Mouse (Mus musculus) adipose tissue, adult 10 weeks (tissue): Measurements from ENCODE around the gene 2300009A05Rik. TPM values are rescaled to one million over a fixed set of nuclear protein-coding genes. Genes with fewer than 3 reads are reported as not detected.

ENCODE experiments used
- polyA plus RNA-seq: library from polyadenylated mRNA; stranded (reverse); fragments of 350-450 nt; fragmentation: Illumina TruSeq; extraction: RNeasy Lipid Tissue Mini Kit (QIAGEN cat#74804); gene quantifications from one replicate; pipeline ENCODE4 v1.2.3, GENCODE M21; 2014; ENCODE audit warnings: low read depth, low replicate concordance

The 2300009A05Rik gene
- polyA plus RNA-seq, result 30.1 TPM

GRCm38 (mm10) chr9:63398611-63399462 lies at the start of gene 2300009A05Rik:
TSS of gene 2300009A05Rik (minus strand) at chr9:63399246.

GRCm38 (mm10) chr9:63377270-63378142 lies 21.5 kb downstream of the 2300009A05Rik start, which contains the start of gene Map2k5:
TSS of gene Map2k5 (minus strand) at chr9:63377902.

Other genes with a start within 250 kb of the 2300009A05Rik start
- 15.3 TPM for gene Map2k5, start 21.3 kb downstream of the 2300009A05Rik start, polyA plus RNA-seq
- gene Iqch, start 203.2 kb upstream of the 2300009A05Rik start, polyA plus RNA-seq, result 1.7 TPM
- gene Aagab, start 203.4 kb upstream of the 2300009A05Rik start, polyA plus RNA-seq, result 21.8 TPM